Mouse (Mus musculus) intestine, embryonic 14.5 days (tissue): ENCODE data around the gene Bbs9. TPM values are rescaled to one million over a fixed set of nuclear protein-coding genes. Genes with fewer than 3 reads are reported as not detected.

ENCODE experiments used
- ATAC-seq: fragments of 200-750 bp; cut with Nextera tagmentation; replicated peaks from 2 replicates; pipeline ENCODE4 v1.8.0; 2017; ENCODE audit warnings: low read depth, moderate number of reproducible peaks, moderate TSS enrichment, moderate library complexity; ENCODE audit not compliant: low FRiP score, low TSS enrichment
- DNase-seq: peaks from one replicate; pipeline ENCODE4 v3.0.0-alpha.2; 2018; ENCODE audit warnings: low spot score
- H3K27ac ChIP-seq: fragments of 300-500 bp; sonication (generic); 2 replicates; pipeline ENCODE4 v1.5.1; 2014; ENCODE audit warnings: low read depth, mild to moderate bottlenecking, control low read depth
- H3K27me3 ChIP-seq: fragments of 300-500 bp; sonication (generic); replicated peaks from 2 replicates; pipeline ENCODE4 v1.6.1; 2014; ENCODE audit warnings: low read length, control low read depth; ENCODE audit not compliant: control insufficient read depth, insufficient read depth
- H3K36me3 ChIP-seq: fragments of 300-500 bp; sonication (generic); 2 replicates; pipeline ENCODE4 v1.6.1; 2014; ENCODE audit warnings: low read length, control low read depth; ENCODE audit not compliant: control insufficient read depth, insufficient read depth
- H3K4me1 ChIP-seq: fragments of 300-500 bp; sonication (generic); replicated peaks from 2 replicates; pipeline ENCODE4 v1.6.1; 2014; ENCODE audit warnings: low read length, control low read depth, mixed read lengths; ENCODE audit not compliant: control insufficient read depth, insufficient read depth
- H3K4me2 ChIP-seq: fragments of 300-500 bp; sonication (generic); 2 replicates; pipeline ENCODE4 v1.6.1; 2014; ENCODE audit warnings: low read length
- H3K4me3 ChIP-seq: fragments of 300-500 bp; sonication (generic); 2 replicates; pipeline ENCODE4 v1.5.1; 2014; ENCODE audit warnings: low read depth, low read length, control low read depth, mixed read lengths
- H3K9ac ChIP-seq: fragments of 300-500 bp; sonication (generic); 2 replicates; pipeline ENCODE4 v1.6.1; 2014; ENCODE audit warnings: mild to moderate bottlenecking, low read length
- H3K9me3 ChIP-seq: fragments of 300-500 bp; sonication (generic); 2 replicates; pipeline ENCODE4 v1.6.1; 2016; ENCODE audit warnings: low read length, control low read depth; ENCODE audit not compliant: control insufficient read depth
- WGBS: fragments of 180-500 bp; shearing (Covaris S2); extraction: QIAGEN DNeasy Blood & Tissue Kit; methylation state at CpG from one replicate; pipeline ENCODE4 v1.1.7; 2014; 5-methylcytosine and 5-hydroxymethylcytosine counted together
- polyA plus RNA-seq: library from polyadenylated mRNA; unstranded; fragments of >200 nt; fragmentation: Nextera tagmentation; extraction: Ambion mirVana; gene quantifications from 2 replicates; pipeline ENCODE4 v1.2.1, GENCODE M21; 2014

Gene Bbs9
- polyA plus RNA-seq, 1 experiment from 2014 or later = 14.2 TPM

DNA sequence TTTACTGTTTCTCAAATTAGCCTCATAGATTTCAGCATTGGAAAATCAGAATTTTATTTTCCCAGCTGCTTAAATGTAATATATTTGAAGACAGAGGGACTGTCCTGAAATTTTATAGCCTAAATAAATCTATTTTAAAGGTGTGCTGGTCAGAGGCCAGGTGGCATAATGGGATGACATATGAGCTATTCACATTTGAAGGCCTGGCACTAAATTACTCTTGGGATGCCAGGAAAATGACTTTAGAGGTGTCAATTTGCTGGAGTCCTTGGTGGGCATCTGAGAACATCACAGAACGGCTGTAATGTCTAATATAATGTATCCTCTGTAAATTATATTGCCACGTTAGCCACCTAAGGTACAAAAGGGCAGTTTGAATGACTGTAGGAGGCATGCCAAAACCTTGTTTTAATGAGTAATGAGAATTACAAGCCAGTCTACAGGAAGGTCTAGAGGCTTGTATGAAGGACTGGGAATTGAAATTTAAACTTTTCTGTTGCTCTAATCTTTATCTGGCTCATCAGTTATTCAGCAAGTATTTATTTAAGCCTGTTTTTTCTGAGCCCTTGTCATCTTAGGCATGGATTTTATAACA is 351.8 kb downstream of the Bbs9 start:
- ATAC-seq (no peak), DNase-seq (no peak)
- Histone ChIP-seq H3K4me3 (no peak overlapping the region), H3K4me2 (no peak overlapping the region), H3K4me1 (no peaks in the 10 kb centered on the region; the same call in 1 of the 2 replicates), H3K9ac (no peak overlapping the region), H3K27ac (no peak overlapping the region), H3K27me3 (no peaks in the 10 kb centered on the region), H3K36me3 (no peaks in the 10 kb centered on the region), H3K9me3 (no peaks in the 10 kb centered on the region)
- 52% methylated on average over 2 of the region's 2 CpGs for WGBS

DNA sequence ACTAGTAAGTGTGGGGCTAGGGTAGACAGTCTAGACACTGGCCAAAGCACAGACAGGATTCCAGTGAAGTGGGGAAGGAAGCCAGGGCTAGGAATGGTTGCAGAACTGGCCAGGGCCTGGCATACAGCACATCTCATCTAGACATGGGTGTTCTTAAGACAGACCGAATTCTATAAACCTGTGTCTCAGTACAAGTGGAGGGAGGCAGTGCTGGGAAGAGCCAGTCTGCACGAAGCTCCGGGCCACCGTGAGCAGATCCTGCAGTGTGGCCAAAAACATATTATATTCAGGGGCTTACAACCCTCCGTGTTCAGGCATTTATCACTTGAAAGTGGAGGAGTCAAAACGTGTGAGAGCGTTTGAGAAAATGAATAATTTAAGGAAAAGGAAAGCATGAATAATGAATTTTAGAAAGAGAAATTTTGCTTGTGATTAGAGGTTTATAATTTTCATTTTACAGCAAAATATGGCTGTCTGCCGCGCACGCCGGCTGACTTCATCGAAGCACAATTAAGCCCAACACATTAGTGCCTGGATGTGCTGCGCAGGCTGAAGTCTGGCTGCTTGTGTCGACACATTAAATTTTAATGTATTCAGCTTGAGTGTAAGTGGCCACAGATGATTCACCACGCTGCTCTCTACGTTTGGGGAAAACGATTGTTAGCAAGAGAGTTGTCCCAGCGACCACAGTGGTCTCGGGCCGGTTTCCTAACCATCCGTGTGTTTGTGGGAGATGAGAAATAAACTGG is 353.9 kb downstream of the Bbs9 start:
- Histone ChIP-seq H3K4me2 (no peak overlapping the region), H3K27me3 (no peaks in the 10 kb centered on the region), H3K9ac (no peak overlapping the region), H3K4me1 (no peaks in the 10 kb centered on the region), H3K36me3 (no peaks in the 10 kb centered on the region), H3K9me3 (no peaks in the 10 kb centered on the region), H3K4me3 (no peak overlapping the region), H3K27ac (no peak overlapping the region)
- ATAC-seq = no peak
- DNase-seq = no peak
- WGBS = 87% methylated on average over 21 of the region's 21 CpGs

DNA sequence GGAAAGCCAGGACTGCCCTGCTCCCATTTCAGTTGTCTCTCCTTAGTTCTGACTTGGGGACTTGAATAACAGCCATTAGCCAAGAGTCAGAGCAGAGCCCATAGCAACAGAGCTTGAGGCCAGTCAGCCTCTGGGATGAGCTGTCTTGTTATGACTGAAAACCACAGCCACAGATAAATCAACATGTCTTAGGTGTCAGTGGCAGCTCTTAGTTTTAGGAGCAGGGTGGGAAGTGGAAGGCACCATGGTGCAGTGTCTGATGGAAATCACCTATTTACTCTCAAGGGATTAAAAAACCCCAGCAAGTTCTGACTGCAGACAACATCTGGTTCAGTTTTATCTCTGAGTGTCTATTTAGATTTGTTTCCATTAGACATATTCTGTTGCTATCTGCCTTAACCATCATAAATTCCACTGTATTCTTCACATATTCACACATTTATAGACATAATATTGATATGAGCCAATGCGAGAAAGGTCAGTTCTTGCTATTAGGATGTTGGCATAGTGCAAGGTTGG is 359.5 kb downstream of the Bbs9 start:
- no peak for DNase-seq
- 90% methylated on average over 1 of the region's 1 CpGs for WGBS

DNA sequence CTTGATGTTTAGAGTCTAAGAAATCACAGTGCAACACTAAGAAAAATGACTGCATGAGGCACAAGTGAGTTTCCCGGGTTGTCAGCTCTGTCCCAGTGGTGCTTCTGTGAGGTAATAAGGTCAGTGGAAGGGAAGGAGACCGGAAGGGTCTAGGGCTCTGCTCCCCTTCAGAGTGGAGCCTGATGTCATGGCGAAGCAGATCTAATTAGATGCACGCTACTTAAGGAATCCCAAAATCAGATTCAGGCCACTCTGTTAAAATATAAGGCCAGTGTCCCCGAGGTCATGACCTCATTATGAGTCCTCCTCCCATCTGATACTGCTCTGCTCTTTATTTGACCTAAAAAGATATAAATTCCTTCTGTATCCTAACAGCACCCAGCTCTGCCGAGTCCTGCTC is 361.5 kb downstream of the Bbs9 start:
- DNase-seq = no peak
- no peaks in the 10 kb centered on the region for H3K27me3 ChIP-seq
- ATAC-seq = no peak
- H3K4me3 ChIP-seq = no peak overlapping the region
- H3K9ac ChIP-seq = no peak overlapping the region
- H3K9me3 ChIP-seq = no peaks in the 10 kb centered on the region
- WGBS = 59% methylated on average over 6 of the region's 6 CpGs
- H3K36me3 ChIP-seq = no peaks in the 10 kb centered on the region
- H3K4me2 ChIP-seq = no peak overlapping the region
- H3K4me1 ChIP-seq = peaks cover 8% of the 10 kb centered on the region; the same call in 1 of the 2 replicates
- no peak overlapping the region for H3K27ac ChIP-seq

More for the DNA sequence above, 359.5 kb downstream of the Bbs9 start:
- no peak overlapping the region for H3K27ac ChIP-seq
- no peaks in the 10 kb centered on the region for H3K36me3 ChIP-seq
- H3K9ac ChIP-seq = no peak overlapping the region
- ATAC-seq = no peak
- peaks cover 8% of the 10 kb centered on the region; the same call in 1 of the 2 replicates for H3K4me1 ChIP-seq
- no peaks in the 10 kb centered on the region for H3K9me3 ChIP-seq
- no peaks in the 10 kb centered on the region for H3K27me3 ChIP-seq
- no peak overlapping the region for H3K4me3 ChIP-seq
- no peak overlapping the region for H3K4me2 ChIP-seq

DNA sequence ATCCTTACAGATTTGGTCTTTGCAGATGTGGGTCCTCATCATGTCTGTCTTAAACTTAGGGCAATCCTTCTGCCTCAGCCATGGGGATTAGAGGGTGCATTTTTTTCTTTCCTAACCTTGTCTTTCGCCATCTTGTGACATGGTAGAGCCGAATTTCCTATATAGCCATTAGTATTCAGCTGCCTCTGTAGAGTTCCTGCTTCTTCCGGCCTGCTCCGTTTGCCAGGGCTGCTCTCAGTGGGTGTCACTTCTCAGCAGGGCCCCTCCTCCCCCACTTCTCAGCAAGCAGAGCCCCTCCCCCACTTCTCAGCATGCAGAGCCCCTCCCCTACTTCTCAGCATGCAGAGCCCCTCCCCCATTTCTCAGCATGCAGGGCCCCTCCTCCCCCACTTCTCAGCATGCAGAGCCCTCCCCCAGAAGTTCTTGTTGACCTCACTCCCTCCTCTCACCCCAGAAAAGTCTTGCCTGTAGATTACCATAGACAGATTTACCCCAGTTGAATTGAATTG is 362.2 kb downstream of the Bbs9 start:
- DNase-seq = no peak
- no peak for ATAC-seq
- 45% methylated on average over 4 of the region's 4 CpGs for WGBS

DNA sequence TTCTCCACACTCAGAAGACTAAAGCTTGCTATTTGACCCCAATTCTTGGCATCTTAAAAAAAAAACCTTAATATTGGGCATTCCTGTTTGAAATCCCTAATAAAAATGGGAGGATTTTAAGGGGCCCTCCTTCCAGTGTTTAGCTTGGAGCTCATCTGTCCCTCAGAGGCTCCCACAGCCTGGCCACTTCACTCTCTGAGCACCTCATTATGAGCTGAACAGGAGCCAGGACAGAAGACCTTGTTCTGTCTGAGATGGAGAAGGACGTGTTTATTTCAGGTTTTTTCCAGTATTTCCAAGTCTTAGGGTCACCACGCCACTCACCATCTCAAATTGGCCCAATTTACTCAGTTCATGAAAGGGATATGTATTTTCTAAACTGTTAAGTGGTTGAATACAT is 370.5 kb downstream of the Bbs9 start:
- no peak overlapping the region for H3K27ac ChIP-seq
- H3K4me3 ChIP-seq = no peak overlapping the region
- ATAC-seq = no peak
- H3K9ac ChIP-seq = no peak overlapping the region
- 95% methylated on average over 2 of the region's 2 CpGs for WGBS
- no peak overlapping the region for H3K4me2 ChIP-seq
- no peaks in the 10 kb centered on the region for H3K36me3 ChIP-seq
- DNase-seq = no peak
- no peaks in the 10 kb centered on the region for H3K4me1 ChIP-seq
- H3K27me3 ChIP-seq = no peaks in the 10 kb centered on the region
- H3K9me3 ChIP-seq = no peaks in the 10 kb centered on the region

More for the DNA sequence above, 362.2 kb downstream of the Bbs9 start:
- Histone ChIP-seq H3K27ac (no peak overlapping the region), H3K9ac (no peak overlapping the region), H3K4me2 (no peak overlapping the region), H3K4me3 (no peak overlapping the region), H3K36me3 (no peaks in the 10 kb centered on the region), H3K27me3 (no peaks in the 10 kb centered on the region), H3K4me1 (peaks cover 8% of the 10 kb centered on the region; the same call in 1 of the 2 replicates), H3K9me3 (no peaks in the 10 kb centered on the region)

DNA sequence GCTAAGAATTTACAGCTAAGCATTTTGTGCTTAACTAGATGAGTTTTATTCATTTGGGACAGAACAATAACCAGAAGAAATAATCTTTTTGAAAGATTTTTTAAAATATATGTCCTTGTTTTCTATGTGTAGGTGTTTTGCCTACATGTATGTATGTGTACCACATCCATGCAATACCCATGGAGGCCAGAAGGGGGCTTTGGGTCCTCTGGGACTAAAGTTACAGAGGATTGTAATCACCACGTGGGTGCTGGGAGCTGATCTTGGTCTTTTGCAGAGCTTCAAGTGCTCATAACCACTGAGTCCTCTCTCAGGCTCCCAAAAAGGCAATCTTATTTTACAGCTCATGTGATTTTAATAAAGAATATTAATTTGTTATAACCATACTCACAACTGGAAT is 371.3 kb downstream of the Bbs9 start:
- no peaks in the 10 kb centered on the region for H3K36me3 ChIP-seq
- DNase-seq (no peak), ATAC-seq (no peak)
- H3K4me1 ChIP-seq = no peaks in the 10 kb centered on the region
- WGBS = 81% methylated on average over 1 of the region's 1 CpGs
- H3K4me2 ChIP-seq = no peak overlapping the region
- no peak overlapping the region for H3K4me3 ChIP-seq
- H3K9ac ChIP-seq = no peak overlapping the region
- H3K27ac ChIP-seq = no peak overlapping the region
- no peaks in the 10 kb centered on the region for H3K27me3 ChIP-seq
- no peaks in the 10 kb centered on the region for H3K9me3 ChIP-seq

DNA sequence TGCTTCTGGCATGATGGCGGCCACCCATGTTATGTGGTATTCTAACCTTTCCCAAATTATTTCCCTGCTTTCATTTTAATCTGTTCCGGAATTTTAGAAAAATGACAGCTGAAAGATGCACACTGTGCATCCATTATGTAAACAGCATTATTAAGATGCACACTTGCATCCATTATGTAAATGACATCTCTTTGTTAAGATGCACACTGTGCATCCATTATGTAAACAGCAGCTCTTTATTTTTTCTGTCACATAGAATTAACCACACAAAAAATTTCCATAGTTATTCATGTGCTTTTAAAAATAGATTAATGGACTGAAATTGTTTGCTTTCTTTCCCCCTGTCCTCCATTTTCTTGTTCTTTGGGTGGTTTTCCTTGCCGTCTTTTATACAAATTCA is 373.3 kb downstream of the Bbs9 start:
- 81% methylated on average over 3 of the region's 3 CpGs for WGBS
- Histone ChIP-seq H3K4me2 (no peak overlapping the region), H3K9me3 (no peaks in the 10 kb centered on the region)

More for the DNA sequence above, 373.3 kb downstream of the Bbs9 start:
- Histone ChIP-seq H3K36me3 (no peaks in the 10 kb centered on the region), H3K4me1 (no peaks in the 10 kb centered on the region), H3K4me3 (no peak overlapping the region), H3K9ac (no peak overlapping the region), H3K27ac (no peak overlapping the region), H3K27me3 (no peaks in the 10 kb centered on the region)
- ATAC-seq (no peak), DNase-seq (no peak)
